Mouse (Mus musculus) adrenal gland (tissue): ENCODE results near the gene Itk.
"Not testable (repeated sequence)": the region's sequence is repeated elsewhere in the genome, so short reads cannot be mapped to it uniquely, and the experiment has no call there.

Source experiments
- intact Hi-C: fragments of 180-260 bp; cut with DNase I; formaldehyde crosslinking; loops from one replicate; pipeline ENCODE4 v1.15.1; 2025
- long read RNA-seq, 2 experiments: library from polyadenylated mRNA; unstranded; transcript quantifications; one replicate each; pipeline ENCODE4 v2.0.0; 2020; ENCODE audit warnings: borderline replicate concordance in 1 of 2; ENCODE audit not compliant: insufficient replicate concordance in 1 of 2

The Itk gene
- long read RNA-seq, experiment 1, result 0 reads
- long read RNA-seq, experiment 2, result 0 reads

DNA sequence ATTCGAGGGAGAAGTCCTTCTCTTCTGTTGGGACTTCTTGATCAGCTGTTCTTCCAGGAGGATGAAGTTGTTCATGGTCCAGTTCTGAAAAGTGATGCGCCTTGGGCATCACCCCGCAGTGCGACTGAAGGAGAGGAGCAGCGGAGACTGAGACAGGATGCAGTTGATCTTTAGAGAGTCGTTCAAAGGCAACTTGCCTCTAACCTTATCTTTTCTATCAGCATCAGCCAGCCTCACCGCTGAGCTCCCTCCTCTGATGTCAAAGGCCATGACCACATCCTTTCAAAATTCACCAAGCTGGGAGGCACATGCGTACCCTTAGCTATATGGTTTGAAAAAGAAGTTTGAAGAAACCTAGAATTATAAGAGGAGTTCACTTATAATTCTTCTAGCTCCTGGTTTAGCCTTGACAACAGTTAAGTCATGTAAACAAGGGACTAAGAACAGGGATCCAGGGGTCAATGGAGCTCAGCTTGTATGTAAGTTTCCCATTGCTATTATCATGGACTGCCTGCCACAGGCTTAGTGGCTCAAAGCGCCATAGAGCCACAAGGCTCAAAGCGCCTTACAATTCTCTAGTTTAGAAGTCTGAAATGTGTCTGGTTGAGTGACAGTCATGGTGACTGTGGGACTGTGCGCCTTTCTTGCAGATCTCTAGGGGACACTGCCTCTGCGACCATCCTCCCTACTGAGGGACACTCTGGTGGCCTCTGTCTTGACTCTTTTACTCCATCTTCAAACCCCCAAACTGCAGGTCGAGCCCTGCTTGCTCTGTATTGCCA is at the start of gene Itk:
Gene Itk (minus strand): TSS at position 180 of the 782 bp plus-strand sequence.
- intact Hi-C loops, result no loop called here

DNA sequence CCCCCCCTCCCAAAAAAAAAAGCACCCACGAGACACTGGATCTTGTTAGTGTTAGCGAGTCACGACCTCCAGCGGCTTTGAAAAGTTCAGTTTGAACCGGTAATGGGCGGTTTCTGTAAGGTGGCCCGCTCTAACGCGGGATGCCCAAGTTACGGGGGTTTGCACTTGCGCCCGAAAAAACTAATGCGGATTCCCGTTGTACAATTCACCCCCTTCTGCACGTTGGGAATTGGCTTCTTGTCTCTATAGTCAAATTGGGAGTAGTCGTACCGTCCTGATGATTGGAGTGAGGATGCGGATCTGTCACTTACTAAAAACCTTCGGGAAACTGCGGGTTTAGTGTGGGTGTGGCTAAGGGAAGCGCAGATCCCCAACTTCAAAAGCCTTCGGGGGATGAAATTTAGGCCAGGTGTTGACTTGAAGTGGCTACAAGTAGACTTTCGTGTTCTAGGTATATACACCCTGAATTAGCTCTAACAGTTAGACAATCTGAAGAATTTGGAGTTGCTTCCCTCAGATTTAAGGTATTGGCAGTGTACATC is 48.2 kb upstream of the Itk start:
- intact Hi-C loops, result no loop called here

DNA sequence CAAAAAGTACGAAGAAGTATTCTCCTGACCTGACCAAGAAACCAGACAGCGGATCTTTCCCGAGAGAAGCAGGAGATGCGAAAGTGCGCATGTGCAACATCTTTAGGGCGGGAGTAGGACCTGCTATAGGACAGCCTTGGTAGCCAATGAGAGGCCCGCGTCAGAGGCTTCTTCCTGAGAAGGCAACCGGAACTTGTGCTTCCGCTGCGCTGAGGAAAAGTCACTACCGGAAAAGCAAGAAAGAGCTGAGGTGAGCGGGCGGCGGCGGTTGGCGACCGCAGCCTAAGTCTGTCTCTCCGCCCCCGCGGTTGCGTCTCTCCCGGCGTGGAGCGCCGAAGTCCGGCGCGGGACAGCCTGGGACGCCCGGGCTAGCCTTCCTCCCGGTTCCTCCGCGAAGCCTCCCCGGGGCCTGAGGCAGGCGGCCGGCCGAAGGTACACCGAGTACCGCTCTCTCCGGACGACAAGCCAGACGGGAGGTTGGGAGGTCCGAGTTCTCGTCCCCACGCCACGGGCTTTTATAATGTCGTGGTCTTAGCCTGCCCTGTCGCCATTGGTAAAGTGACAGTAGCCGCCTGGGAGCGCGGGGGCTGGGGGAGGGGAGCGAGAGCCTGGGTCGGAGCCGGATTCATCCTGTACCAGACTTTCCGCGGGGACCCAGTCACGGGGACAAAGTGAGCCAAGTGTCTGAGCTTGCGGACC is 47.6 kb upstream of the Itk start, which contains the start of gene Med7:
Gene Med7 (plus strand): TSS at position 166 of the 699 bp plus-strand sequence.
- intact Hi-C loops, result no loop called here

DNA sequence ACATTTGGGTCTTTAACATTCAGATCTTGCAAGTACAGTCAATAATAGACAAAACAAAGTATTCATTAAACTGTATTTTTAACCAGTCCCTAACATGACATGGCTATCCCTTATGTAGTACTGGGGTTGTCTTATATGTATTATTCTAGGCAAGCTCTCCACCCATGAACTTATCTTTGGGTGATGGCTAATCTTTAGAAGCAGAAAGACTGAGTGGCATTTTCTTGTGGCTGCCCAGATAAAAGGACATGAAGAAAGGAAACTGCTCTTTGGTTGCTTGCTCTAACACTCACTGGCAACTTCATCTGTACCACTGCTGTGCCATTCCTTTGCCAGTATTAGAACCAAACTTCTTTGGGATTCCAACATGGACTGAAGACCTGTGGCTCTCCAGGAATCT is 46.0 kb upstream of the Itk start:
- intact Hi-C loops, result no loop called here

DNA sequence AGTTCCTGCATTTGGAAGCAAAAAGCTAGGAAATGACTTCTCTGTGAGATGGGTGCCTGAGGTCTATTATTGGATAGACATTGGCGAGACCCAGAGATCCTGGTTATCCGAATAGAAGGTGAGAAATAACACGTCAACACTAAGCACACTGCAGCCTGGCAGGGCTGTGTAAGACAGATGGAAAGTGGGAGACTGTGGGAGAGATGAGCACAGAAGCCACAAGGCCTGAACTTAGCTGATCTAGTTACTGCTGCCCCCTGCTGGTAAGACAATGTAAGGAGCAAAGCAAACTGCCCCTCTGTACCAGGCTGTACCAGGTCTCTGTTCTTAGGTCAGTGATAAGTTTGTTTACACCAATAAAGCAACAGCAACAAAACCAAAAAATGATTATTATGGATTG is 41.8 kb upstream of the Itk start:
- intact Hi-C loops, result loop anchor here (5.0 kb wide), 2 partner anchors 119 to 164 kb away; partner anchors contain the start of gene Cyfip2

DNA sequence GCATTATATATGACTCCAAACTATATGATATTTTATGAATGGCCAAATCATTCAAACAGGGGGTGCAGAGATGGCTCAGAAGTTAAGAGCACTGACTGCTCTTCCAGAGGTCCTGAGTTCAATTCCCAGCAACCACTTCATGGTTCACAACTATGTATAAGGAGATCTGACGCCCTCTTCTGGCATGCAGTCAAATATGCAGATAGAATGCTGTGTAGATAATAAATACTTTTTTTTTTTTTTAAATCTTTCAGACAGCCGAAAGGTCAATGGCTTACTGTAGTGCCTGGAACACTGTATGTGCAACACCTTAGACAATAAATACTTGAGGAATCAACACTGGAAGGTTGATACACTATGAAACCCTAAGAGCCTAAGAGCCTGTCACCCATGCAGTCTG is 40.8 kb upstream of the Itk start:
- intact Hi-C loops, result loop anchor here (5.0 kb wide), 2 partner anchors 118 to 163 kb away; partner anchors contain the start of gene Cyfip2

DNA sequence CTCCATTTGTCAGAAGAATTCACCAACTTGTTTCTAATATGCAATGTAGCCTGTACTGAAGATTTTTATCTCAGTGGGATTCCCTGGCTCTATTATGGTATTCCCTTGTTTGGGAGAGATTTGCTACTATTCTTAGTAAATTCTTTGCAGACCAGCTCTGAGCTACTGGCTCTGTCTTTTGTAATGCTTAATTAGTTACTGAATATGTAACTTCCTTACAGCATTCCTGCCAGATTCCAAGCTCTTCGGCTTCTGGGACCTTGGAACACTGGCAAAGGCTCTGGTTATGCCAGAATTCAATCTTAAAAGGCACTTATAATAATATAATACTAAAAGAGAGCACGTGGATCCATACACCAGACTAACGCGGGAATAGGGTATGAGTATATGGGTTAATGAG is 38.8 kb upstream of the Itk start:
- intact Hi-C loops, result not testable (repeated sequence)

DNA sequence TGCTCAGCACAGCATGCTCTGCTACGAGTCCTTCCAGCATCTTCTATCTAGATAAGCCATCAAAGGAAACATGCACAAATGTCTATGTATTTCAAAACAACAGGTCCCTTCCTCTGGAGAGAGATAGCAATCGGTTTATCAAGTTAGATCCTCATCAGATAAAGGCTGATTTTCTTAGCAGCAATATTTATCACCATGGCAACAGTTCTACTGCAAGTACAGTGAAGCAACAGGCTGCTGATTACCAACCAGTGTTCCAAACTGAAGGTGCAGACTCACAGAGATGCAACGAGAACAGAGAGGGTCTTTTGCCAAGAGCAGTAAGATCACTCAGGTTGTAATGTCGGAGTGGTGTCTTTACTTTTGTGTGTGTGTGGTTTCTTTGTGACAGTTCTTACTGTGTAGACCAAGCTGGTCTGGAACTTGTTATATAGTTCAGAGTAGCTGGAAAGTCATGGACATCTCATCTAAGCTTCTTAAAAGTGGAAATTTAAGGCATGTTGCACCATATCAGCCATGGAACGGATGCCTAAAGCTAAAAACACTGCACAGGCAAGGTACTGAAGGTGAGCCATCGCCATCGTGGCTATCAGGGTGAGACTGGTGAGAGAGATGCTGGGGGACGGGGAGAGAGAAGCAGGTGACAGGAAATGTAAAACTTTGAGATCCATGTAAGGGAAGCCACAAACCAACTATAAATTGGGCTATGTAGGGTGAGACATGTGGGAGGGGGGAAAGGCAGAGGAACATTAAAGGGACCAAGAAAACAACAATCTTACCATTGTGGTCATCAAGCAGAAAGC is 32.0 kb upstream of the Itk start:
- intact Hi-C loops, result no loop called here

DNA sequence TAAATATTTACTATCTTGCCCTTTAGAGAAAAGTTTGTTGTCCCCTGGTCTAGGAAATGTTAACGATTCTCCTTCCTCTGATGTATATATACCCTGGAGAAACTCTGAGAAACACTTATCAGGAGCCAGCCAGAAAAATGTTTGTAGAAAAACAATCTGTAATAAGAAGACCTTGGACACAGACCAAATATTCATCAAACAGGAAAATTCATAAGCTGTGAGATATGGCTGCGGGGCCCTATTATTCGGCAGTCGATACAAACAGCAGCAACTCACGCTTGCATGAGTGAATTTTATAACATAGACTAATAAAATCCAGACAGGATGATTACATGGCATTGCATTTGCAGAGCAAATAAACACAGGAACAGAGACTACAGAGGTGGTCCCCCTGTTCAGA is 29.5 kb upstream of the Itk start:
- intact Hi-C loops, result no loop called here

DNA sequence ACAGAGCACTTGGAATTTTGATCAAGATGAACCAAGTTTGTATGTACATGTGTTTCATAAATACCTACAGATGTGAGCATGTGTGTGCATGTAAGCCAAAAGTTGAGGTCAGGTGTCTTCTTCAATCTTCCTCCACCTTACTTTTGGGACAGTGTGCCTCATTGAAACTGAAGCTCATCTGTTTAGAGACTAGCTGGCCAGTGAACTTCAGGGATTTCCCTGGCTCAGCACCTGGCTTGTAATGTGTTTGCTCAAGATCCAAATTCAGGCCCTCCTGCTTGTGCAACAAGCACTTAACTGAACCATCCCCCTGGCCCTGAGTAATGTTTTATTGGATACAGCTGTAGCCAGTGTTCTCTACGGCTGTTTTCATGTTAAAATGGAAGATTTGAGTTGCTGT is 29.1 kb upstream of the Itk start:
- intact Hi-C loops, result no loop called here

DNA sequence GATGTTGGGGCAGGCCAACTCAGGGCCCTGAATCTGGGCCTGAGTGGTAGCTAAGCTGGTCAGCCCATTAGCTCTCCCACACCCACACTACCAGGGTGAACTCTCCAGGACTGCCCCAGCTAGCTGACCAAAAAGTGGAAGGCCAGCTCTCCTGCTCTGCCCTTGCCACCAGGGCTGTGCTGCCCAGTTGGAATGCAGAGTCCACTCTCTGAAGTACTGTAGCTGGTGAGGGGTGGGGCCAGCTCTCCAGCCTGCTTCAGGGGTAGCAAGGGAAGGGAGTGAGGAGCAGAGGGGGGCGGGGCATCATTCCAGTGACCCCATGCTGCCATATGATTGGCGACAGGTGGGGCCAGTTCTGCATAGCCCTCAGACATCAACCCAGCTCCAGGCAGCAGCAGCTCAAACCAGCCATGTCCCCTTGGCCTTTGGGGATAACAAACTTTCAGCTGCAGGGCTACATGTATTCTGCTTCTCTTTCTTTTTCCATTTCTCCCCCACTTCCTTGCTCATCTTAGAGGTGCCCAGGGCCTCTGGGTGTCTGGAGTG is 20.8 kb upstream of the Itk start:
- intact Hi-C loops, result no loop called here

DNA sequence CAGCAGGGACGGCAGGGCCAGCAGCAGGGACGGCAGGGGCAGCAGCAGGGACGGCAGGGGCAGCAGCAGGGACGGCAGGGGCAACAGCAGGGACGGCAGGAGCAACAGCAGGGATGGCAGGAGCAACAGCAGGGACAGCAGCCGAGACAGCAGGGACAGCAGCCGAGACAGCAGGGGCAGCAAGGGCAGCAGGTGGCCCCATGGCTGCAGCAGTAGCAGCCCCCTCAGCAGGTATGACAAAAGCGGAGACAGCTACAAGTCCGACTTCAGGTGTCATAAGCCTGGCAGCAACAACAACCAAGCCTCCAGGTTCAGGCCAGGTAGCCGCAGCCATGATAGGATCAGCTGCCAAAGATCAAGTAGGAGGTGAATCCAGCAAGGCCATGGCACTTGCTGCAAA is 17.4 kb upstream of the Itk start:
- intact Hi-C loops, result no loop called here

DNA sequence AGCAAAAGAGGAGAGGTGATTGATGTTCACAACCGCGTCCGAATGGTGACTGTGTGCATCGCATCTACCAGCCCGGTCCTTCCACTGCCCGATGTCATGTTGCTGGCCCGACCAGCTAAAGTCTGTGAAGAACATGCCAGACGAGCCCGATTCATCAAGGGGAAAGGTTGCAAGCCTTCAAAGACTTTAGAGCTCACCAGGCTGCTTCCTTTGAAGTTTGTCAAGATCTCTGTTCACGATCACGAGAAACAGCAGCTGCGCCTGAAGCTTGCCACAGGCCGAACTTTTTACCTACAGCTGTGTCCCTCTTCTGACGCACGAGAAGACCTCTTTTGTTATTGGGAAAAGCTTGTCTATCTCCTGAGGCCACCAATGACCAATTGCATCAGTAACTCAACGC is 15.7 kb upstream of the Itk start:
- intact Hi-C loops, result no loop called here

DNA sequence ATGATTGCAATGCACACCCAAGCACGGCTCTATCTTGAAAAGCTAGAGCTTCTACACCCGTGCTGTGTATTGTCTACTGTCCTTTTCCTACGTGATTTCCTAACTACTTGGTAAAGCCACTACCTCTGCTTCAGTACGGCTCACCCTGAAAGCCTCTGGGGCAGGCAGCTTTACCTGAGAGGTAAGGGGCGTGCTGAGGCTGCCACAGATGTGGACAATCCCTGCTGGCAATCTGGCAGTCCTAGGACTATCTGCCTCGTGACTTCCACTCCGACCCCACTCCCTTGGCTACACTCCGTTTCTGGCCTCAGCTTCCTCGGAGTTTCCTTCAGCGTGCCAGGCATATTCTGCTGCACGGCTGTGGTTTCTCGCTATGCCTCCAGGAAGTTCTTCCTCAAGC is 12.2 kb upstream of the Itk start:
- intact Hi-C loops, result no loop called here

DNA sequence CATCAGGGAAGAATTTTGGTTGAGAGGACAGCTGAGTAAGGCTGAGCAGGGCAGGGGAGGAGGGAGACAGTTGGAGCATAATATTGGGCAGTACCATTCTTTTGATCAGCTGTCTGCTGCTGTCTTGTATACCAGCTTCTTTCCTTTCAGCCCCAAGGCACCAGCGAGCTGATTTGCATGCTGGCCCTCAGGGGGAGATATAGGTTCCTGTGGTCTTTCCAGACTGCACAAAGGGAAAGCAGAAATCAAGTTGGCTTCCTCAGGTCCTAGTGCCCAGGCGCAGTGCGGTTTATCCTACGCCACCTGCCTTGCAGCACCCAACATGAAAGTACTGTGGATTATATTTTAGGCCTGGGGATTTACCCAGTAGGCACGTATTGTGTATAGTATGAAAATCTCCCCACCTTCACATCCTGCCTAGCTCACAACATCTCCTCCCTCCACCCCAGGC is 9.6 kb upstream of the Itk start:
- intact Hi-C loops, result no loop called here

DNA sequence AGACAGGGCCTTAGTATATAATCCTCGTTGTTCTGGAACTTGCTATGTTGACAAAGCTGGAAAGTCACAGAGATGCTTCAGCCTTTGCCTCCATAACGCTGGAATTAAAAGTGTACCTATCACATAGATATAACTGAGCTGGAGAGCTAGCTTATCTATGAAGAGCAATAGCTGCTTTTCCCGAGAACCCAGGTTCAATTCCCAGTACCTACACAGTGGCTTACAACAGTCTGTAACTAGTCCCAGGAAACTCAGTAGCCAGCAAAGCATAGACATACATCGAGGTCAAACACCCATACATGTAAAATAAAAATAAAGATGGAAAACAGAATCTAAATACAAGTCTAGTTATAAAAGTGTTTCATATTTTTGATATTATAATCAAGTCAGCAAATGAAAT is 9.2 kb upstream of the Itk start:
- intact Hi-C loops, result no loop called here

DNA sequence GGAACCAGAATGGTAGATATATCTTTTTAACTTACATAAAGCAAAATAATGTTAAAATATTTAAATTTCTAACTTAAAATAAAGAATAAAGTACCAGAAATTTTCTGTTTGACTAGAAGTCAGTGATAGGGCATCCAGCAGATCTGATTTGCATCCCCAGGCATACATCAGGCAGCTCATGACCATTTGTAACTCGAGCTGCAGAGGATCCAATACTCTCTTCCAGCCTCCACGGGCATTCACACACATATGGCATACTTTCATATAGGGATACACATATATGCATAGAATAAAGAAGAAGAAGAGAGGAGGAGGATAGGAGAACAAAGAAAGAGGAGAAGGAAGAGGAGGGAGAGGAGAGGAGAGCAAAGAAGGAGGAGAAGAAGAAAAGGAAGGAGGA is 8.6 kb upstream of the Itk start:
- intact Hi-C loops, result no loop called here

DNA sequence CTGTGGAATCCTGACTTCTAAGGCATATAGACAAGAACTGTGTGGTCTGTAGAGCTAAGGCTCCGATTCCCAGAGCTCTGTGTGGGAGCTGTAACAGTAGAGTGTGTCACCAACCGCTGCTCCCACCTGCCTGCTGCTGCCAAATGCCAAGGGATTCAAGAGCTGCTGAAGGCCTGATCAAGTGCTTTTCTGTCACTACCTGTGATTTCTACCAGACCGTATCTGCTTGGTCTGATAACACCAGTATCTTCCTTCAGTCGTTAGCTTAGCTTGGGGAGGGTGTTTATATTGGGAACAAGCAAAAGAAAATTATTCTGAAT is 7.5 kb upstream of the Itk start:
- intact Hi-C loops, result no loop called here

DNA sequence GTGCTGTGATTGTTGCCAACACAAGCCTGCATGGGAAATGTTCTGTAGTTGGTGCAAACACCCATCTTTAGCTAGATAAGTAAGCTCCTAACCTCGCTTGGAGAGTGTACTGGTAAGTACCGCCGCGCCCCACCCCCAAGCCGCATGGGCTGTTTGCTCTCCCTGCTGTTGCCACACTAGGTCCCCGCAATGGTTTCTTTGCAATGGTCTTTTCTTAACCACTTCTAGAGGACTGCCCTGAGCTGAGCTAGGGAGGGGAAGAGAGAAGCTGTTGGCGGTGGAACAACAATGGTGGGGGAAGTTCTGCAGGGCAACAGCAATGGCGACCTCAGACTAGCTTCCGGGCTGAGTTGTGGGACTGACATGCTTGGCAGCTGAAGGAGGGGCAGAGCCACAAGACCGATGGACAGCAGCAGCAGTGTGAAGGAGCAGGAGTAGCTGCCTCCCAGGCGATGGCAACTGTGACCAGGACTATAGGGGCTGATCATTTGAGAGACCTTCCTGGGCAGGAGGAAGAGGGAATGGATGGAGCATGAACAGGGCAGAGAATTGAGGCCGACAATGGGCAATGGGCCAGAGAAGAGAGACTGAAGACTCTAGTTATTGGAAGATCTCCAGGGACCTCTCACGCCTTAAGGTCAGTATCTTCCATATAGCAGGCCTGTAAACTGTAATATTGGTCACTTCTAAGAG is 7.0 kb upstream of the Itk start, which contains the start of gene Fam71b:
Gene Fam71b (plus strand): TSS at position 393 of the 693 bp plus-strand sequence.
- intact Hi-C loops, result no loop called here

DNA sequence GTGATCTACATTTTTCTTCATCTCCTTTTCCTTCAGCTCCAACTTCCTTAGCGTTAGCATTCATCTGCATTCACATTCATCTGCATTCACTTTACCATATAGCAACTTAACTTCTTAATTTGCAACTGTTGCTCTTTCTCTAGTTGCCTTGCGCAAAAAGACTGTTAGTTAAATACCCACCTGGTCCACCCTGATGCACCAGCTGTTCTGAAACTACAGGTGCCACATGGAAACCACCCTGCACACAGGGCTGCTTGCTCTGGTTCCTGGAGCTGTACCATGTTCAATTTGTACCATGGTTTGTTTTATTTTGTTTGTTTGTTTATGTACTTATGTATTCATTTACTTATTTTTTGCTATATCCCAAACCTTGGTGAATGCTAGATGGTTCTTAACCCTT is 6.4 kb upstream of the Itk start:
- intact Hi-C loops, result no loop called here

DNA sequence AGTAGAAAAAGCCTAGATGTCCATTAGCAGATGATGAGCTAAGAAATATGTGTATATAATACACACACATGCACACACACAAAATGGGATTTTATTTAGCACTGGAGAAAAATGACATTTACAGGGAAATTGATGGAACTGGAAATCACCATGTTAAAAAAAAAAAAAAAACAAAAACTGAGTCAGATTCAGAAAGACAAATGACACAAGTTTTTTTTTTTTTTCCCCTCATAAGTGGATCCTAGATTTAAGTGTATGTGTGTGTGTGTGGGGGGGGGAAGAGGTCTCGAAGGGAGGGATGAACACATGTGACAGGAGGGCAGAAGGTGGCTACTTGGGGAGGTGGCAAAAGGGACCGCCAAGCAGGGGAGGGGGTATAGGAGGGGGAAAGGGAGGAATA is 5.8 kb upstream of the Itk start:
- intact Hi-C loops, result no loop called here
